Mouse (Mus musculus) Muller cell, postnatal 12 days (primary cell): ENCODE measurements around the gene Commd4.
A peak's percentile ranks its signal among the peaks of the same experiment; 100 is the strongest.
"Not testable (repeated sequence)": the region's sequence is repeated elsewhere in the genome, so short reads cannot be mapped to it uniquely, and the experiment has no call there.

Experiments
- DNase-seq: peaks from one replicate; pipeline ENCODE4 v3.0.0-alpha.2; 2015; ENCODE audit errors: inconsistent ontology term

Commd4 gene

GRCm38 (mm10) chr9:57158013-57158470 is at the start of gene Commd4:
Commd4 (minus strand) TSS chr9:57158331.
- peak; percentile 92 for DNase-seq

- no peak for DNase-seq
Measured at GRCm38 (mm10) chr9:57206896-57207295, 48.8 kb upstream of the Commd4 start.

GRCm38 (mm10) chr9:57203571-57203970 is 45.4 kb upstream of the Commd4 start:
- not testable (repeated sequence) for DNase-seq

GRCm38 (mm10) chr9:57202981-57203380 is 44.9 kb upstream of the Commd4 start:
- no peak for DNase-seq

- DNase-seq, result no peak
Measured at GRCm38 (mm10) chr9:57197414-57197813, 39.3 kb upstream of the Commd4 start.

- no peak for DNase-seq
Measured at GRCm38 (mm10) chr9:57196708-57197107, 38.6 kb upstream of the Commd4 start.

GRCm38 (mm10) chr9:57168411-57168810 is 10.3 kb upstream of the Commd4 start:
- DNase-seq, result no peak

- no peak for DNase-seq
Measured at GRCm38 (mm10) chr9:57166173-57166572, 8.0 kb upstream of the Commd4 start.

- no peak for DNase-seq
Measured at GRCm38 (mm10) chr9:57163137-57163536, 5.0 kb upstream of the Commd4 start.

GRCm38 (mm10) chr9:57162496-57162895 is 4.4 kb upstream of the Commd4 start:
- DNase-seq, result peak; percentile 24

- DNase-seq, result no peak
Measured at GRCm38 (mm10) chr9:57158506-57158905, 375 bp upstream of the Commd4 start.

GRCm38 (mm10) chr9:57157499-57157898 is 632 bp downstream of the Commd4 start:
- DNase-seq, result no peak

GRCm38 (mm10) chr9:57156823-57157222 is 1.3 kb downstream of the Commd4 start:
- DNase-seq, result no peak

GRCm38 (mm10) chr9:57156383-57156782 is 1.7 kb downstream of the Commd4 start:
- DNase-seq, result no peak

- no peak for DNase-seq
Measured at GRCm38 (mm10) chr9:57152331-57152730, 5.8 kb downstream of the Commd4 start.

GRCm38 (mm10) chr9:57150192-57150591 is 7.9 kb downstream of the Commd4 start:
- no peak for DNase-seq

- DNase-seq, result peak; percentile 13
Measured at GRCm38 (mm10) chr9:57149021-57149420, 9.1 kb downstream of the Commd4 start.

GRCm38 (mm10) chr9:57148144-57148878 is 9.8 kb downstream of the Commd4 start, which contains the start of gene Neil1:
Neil1 (minus strand) TSS chr9:57148305.
- peak; percentile 79 for DNase-seq

- DNase-seq, result peak; percentile 52
Measured at GRCm38 (mm10) chr9:57147205-57148143, 10.7 kb downstream of the Commd4 start.

- no peak for DNase-seq
Measured at GRCm38 (mm10) chr9:57146451-57147066, 11.6 kb downstream of the Commd4 start.

- DNase-seq, result no peak
Measured at GRCm38 (mm10) chr9:57144830-57145229, 13.3 kb downstream of the Commd4 start.

- DNase-seq, result no peak
Measured at GRCm38 (mm10) chr9:57143212-57143611, 14.9 kb downstream of the Commd4 start.
